Mouse (Mus musculus): ENCODE data around the gene Zfp11. TPM values are rescaled to one million over a fixed set of nuclear protein-coding genes. Genes with fewer than 3 reads are reported as not detected.

The Zfp11 gene
- polyA plus RNA-seq (2015; fragmentation: Illumina TruSeq; extraction: RNeasy Lipid Tissue Mini Kit (QIAGEN cat#74804); ENCODE audit: insufficient read depth, low replicate concordance), result 2.3 TPM

DNA sequence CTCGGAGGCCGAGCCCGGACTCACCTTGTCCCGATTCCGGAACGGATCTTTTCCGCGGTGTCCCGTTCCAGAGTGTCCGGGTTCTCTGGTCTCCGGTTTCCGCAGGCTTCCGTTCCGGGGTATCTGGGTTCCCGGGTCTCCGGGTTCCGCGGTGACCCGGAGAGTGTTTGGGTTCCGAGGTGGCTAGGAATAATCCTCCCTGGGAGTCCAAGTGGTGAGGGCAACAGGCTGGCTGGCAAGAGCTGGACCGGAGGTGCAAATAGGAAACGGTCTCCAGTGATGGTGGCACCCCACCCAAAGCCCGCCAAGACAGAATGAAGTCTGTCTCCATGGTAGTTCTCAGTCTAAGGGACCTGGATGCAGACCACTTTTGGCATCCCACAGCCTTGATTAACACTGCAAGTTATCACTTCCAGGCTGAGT, at the start of gene Zfp11:
Gene Zfp11, minus strand, starts transcription at position 64 of the 423 bp plus-strand sequence.

DNA sequence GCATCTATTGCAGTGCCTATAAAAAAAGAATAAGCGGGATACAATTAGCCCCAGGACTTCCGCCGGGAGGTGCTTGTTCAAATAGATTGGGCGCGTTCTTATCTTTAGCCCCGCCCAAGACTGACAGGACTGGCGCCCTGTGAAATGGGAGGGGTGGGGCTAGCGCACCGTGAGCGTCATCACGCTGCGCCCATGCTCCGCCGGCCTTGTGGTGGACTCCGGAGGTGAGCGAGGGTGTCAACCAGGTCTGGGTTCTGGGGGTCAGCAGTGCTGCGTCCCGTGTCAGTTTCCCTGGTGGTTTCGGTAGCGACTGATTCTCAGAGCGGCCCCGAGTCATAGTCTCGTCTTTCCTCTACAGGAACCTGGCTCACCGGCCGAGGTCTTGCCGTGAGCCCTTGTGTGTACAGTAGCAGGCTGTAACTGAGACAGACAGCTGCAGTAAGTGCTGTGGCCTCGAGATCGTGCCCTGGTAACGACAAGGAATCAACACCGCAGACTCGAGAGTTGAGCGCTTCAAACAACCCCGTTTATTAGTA, 45.5 kb upstream of the Zfp11 start, which contains the start of gene Mrps17:
Gene Mrps17, plus strand, starts transcription at position 172 of the 536 bp plus-strand sequence.

DNA sequence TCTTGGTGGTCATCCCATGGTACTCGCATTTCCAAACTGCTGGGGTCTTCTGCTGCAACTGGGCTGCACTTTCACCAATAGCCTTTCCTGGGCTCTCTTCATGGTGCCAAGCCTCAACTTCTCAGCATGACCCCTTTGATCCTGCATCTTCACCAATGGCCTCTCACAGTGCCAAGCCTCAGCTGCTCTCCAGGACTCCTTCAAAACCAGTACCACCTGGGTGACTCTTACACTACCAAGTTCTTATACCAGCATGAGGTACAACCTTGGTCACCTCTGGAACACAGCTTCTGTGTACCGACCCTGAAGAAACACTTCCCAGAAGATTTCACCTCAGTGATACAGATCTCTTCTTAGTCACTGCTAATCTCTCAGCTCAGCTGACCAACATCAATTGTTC, 38.5 kb upstream of the Zfp11 start, which contains the start of gene Sept14:
Gene Sept14, minus strand, starts transcription at position 101 of the 400 bp plus-strand sequence.

Other genes starting within 250 kb of the Zfp11 start
- gene Sfswap, start 168.9 kb downstream of the Zfp11 start, polyA plus RNA-seq (2015; fragmentation: Illumina TruSeq; extraction: RNeasy Lipid Tissue Mini Kit (QIAGEN cat#74804); ENCODE audit: insufficient read depth, low replicate concordance), result 119 TPM
- gene Mmp17, start 85.9 kb downstream of the Zfp11 start, polyA plus RNA-seq (2015; fragmentation: Illumina TruSeq; extraction: RNeasy Lipid Tissue Mini Kit (QIAGEN cat#74804); ENCODE audit: insufficient read depth, low replicate concordance), result 0.76 TPM
- not detected for gene Sept14, start 38.4 kb upstream of the Zfp11 start, polyA plus RNA-seq (2015; fragmentation: Illumina TruSeq; extraction: RNeasy Lipid Tissue Mini Kit (QIAGEN cat#74804); ENCODE audit: insufficient read depth, low replicate concordance)
- 62.6 TPM for gene Mrps17, start 45.4 kb upstream of the Zfp11 start, polyA plus RNA-seq (2015; fragmentation: Illumina TruSeq; extraction: RNeasy Lipid Tissue Mini Kit (QIAGEN cat#74804); ENCODE audit: insufficient read depth, low replicate concordance)
- gene Nipsnap2, start 55.0 kb upstream of the Zfp11 start, polyA plus RNA-seq (2015; fragmentation: Illumina TruSeq; extraction: RNeasy Lipid Tissue Mini Kit (QIAGEN cat#74804); ENCODE audit: insufficient read depth, low replicate concordance), result 36.1 TPM
- 10.8 TPM for gene Psph, start 117.3 kb upstream of the Zfp11 start, polyA plus RNA-seq (2015; fragmentation: Illumina TruSeq; extraction: RNeasy Lipid Tissue Mini Kit (QIAGEN cat#74804); ENCODE audit: insufficient read depth, low replicate concordance)
- 8.8 TPM for gene Sumf2, start 176.9 kb upstream of the Zfp11 start, polyA plus RNA-seq (2015; fragmentation: Illumina TruSeq; extraction: RNeasy Lipid Tissue Mini Kit (QIAGEN cat#74804); ENCODE audit: insufficient read depth, low replicate concordance)
- 196 TPM for gene Chchd2, start 217.4 kb upstream of the Zfp11 start, polyA plus RNA-seq (2015; fragmentation: Illumina TruSeq; extraction: RNeasy Lipid Tissue Mini Kit (QIAGEN cat#74804); ENCODE audit: insufficient read depth, low replicate concordance)
- gene Zbed5, start 225.6 kb upstream of the Zfp11 start, polyA plus RNA-seq (2015; fragmentation: Illumina TruSeq; extraction: RNeasy Lipid Tissue Mini Kit (QIAGEN cat#74804); ENCODE audit: insufficient read depth, low replicate concordance), result 2.1 TPM
- gene Phkg1, start 228.4 kb upstream of the Zfp11 start, polyA plus RNA-seq (2015; fragmentation: Illumina TruSeq; extraction: RNeasy Lipid Tissue Mini Kit (QIAGEN cat#74804); ENCODE audit: insufficient read depth, low replicate concordance), result 0.26 TPM
- gene Nupr1l, start 238.4 kb upstream of the Zfp11 start, polyA plus RNA-seq (2015; fragmentation: Illumina TruSeq; extraction: RNeasy Lipid Tissue Mini Kit (QIAGEN cat#74804); ENCODE audit: insufficient read depth, low replicate concordance), result 3.7 TPM

All from spleen, adult 10 weeks (tissue).